Mouse (Mus musculus): Measurements from ENCODE around the gene Fam207a.

GRCm38 (mm10) chr10:77468675-77469074, 46.9 kb downstream of the Fam207a start:
- no peak for TF ChIP-seq CTCF (IDR thresholded peaks at IDR 0.05; ENCODE audit: low read depth)
- TF ChIP-seq EP300 (IDR thresholded peaks at IDR 0.05; ENCODE audit: low read depth): peak; percentile 21; the same call in 1 of the 2 replicates

All from liver, postnatal 0 days (tissue).